Comparison of ENCODE assay signal across 15 mouse cellular contexts in genomic region chr3:117108966-117109700, GRCm38 (mm10).
DNase-seq lines count a peak whose midpoint lies in the region; ATAC-seq and TF ChIP-seq lines count a peak whose summit lies in the region.
"Had no signal": no experiment of that assay in that cellular context is flagged by ENCODE, and none has a peak within 500 bp of the region (broad histone marks: within the 10 kb centered on the region; RNA-seq: fewer than 3 reads in every experiment).

No protein-coding gene starts in this region.

- 31% methylated on average over 8 of the region's 8 CpGs for WGBS in lung, embryonic 14.5 days
- 35% methylated on average over 8 of the region's 8 CpGs for WGBS in lung, adult 2 months
- WGBS in heart, embryonic 13.5 days, result 50% methylated on average over 8 of the region's 8 CpGs

- H3K4me2 ChIP-seq in lung, embryonic 14.5 days, result no peak overlapping the region
- no peak overlapping the region for H3K4me2 ChIP-seq in heart, embryonic 13.5 days
- H3K4me2 ChIP-seq: hindbrain, embryonic 15.5 days; midbrain, embryonic 11.5 days had no signal

- no peak overlapping the region for H3K9ac ChIP-seq in lung, embryonic 14.5 days
- H3K9ac ChIP-seq in heart, embryonic 13.5 days, result no peak overlapping the region
- H3K9ac ChIP-seq: hindbrain, embryonic 15.5 days; liver, embryonic 14.5 days had no signal

- TF ChIP-seq POLR2A in lung, adult 2 months (IDR thresholded peaks at IDR 0.05; ENCODE audit: borderline replicate concordance, extremely low read depth, low read depth, low read length), result no peak

- H3K27me3 ChIP-seq in lung, embryonic 14.5 days (ENCODE audit: insufficient read depth, low read length), result no peaks in the 10 kb centered on the region
- no peaks in the 10 kb centered on the region for H3K27me3 ChIP-seq in heart, embryonic 13.5 days (replicated peaks)
- H3K27me3 ChIP-seq: hindbrain, embryonic 15.5 days had no signal

- TF ChIP-seq CTCF in lung, embryonic 14.5 days (IDR thresholded peaks at IDR 0.05; ENCODE audit: low read depth), result no peak
- no peak for TF ChIP-seq CTCF in lung, adult 2 months (IDR thresholded peaks at IDR 0.05; ENCODE audit: insufficient read depth, low read length)

- no peak overlapping the region for H3K27ac ChIP-seq in lung, embryonic 14.5 days (ENCODE audit: low read depth)
- peak overlapping the region; percentile 8 for H3K27ac ChIP-seq in heart, embryonic 13.5 days (replicated peaks)
- H3K27ac ChIP-seq: hindbrain, embryonic 15.5 days; liver, embryonic 14.5 days had no signal

- H3K4me1 ChIP-seq in lung, embryonic 14.5 days (ENCODE audit: insufficient read depth), result no peaks in the 10 kb centered on the region; the same call in 1 of the 2 replicates
- H3K4me1 ChIP-seq in lung, adult 2 months (ENCODE audit: control insufficient read depth, insufficient read depth, low read length), result no peaks in the 10 kb centered on the region
- H3K4me1 ChIP-seq in heart, embryonic 13.5 days, result peaks cover 7% of the 10 kb centered on the region; the same call in 1 of the 2 replicates
- H3K4me1 ChIP-seq: hindbrain, embryonic 15.5 days had no signal

- peak; percentile 41 for DNase-seq in heart, adult 8-10 months (ENCODE audit: low spot score)
- DNase-seq in heart, postnatal 14 days, result no peak
- peak; percentile 18 for DNase-seq in lung, embryonic 14.5 days
- no peak for DNase-seq in lung, adult 2 months
- no peak for DNase-seq in spleen, adult 18-20 months
- DNase-seq: adrenal gland, adult 8-10 months; cerebellum, adult 9-10 months; lung, postnatal 36 days; thymus, adult 18-20 months had no signal

- no peaks in the 10 kb centered on the region for H3K36me3 ChIP-seq in lung, embryonic 14.5 days (ENCODE audit: insufficient read depth)
- H3K36me3 ChIP-seq in heart, embryonic 13.5 days, result no peaks in the 10 kb centered on the region
- H3K36me3 ChIP-seq: G1E; hindbrain, embryonic 15.5 days had no signal

- ATAC-seq in lung, embryonic 14.5 days (ENCODE audit: insufficient read depth), result no peak
- no peak for ATAC-seq in heart, embryonic 13.5 days (ENCODE audit: extremely low read depth, insufficient number of reproducible peaks, low FRiP score, low TSS enrichment)
- ATAC-seq in CD4-positive, CD25-positive, alpha-beta regulatory T cell, adult 4 months, result no peak

- no peak overlapping the region for H3K4me3 ChIP-seq in lung, embryonic 14.5 days (ENCODE audit: low read depth, low read length)
- no peak overlapping the region for H3K4me3 ChIP-seq in lung, adult 2 months (replicated peaks; ENCODE audit: extremely low read depth, low read depth, low read length)
- H3K4me3 ChIP-seq in heart, embryonic 13.5 days, result no peak overlapping the region
- H3K4me3 ChIP-seq: hindbrain, embryonic 15.5 days had no signal

- intact Hi-C loops in heart, postnatal 14 days (cut with DNase I), result loop anchor here (5.0 kb wide), 1 partner anchor 42 kb away; no protein-coding TSS in a partner anchor

- H3K9me3 ChIP-seq in lung, embryonic 14.5 days (ENCODE audit: low read depth, low read length), result no peaks in the 10 kb centered on the region
- no peaks in the 10 kb centered on the region for H3K9me3 ChIP-seq in heart, embryonic 13.5 days
- H3K9me3 ChIP-seq: G1E; hindbrain, embryonic 15.5 days had no signal

Comparison
In these comparisons a context has a peak if more than half of its experiments do, and no peak if none do; other contexts are left out.
1. DNase-seq: peak in heart, adult 8-10 months (single experiment) and lung, embryonic 14.5 days (single experiment); none in heart, postnatal 14 days (0 of 2), lung, adult 2 months (single experiment) and spleen, adult 18-20 months (0 of 2).